Mouse (Mus musculus) left cerebral cortex, postnatal 14 days (tissue): ENCODE data around the gene Acot13. TPM values are rescaled to one million over a fixed set of nuclear protein-coding genes. Genes with fewer than 3 reads are reported as not detected.

Experiments
- DNase-seq, 2 experiments: peaks; one replicate each; pipeline ENCODE4 v3.0.0; 2021 to 2022; ENCODE audit warnings: low spot score in 2 of 2, mixed read lengths in 1 of 2
- intact Hi-C: fragments of 180-260 bp; cut with DNase I; formaldehyde crosslinking; loops from one replicate; pipeline ENCODE4 v1.15.1; 2025
- total RNA-seq, 2 experiments: library from RNA; stranded (reverse); gene quantifications; 2 replicates each; pipeline ENCODE4 v1.2.3; 2021

Gene Acot13
- total RNA-seq, 2 experiments from 2014 or later = 66.2 to 71.8 TPM

GRCm38 (mm10) chr13:24832811-24833155, 1.4 kb upstream of the Acot13 start:
- no peak for DNase-seq

GRCm38 (mm10) chr13:24832131-24832810, 931 bp upstream of the Acot13 start:
- DNase-seq = no peak
- intact Hi-C loops = no loop called here

More at GRCm38 (mm10) chr13:24832811-24833155, 1.4 kb upstream of the Acot13 start:
- intact Hi-C loops = no loop called here

- intact Hi-C loops = loop anchor here (2.0 kb wide), 1 partner anchor 30 kb away; the partner anchor contains the start of gene BC005537
Measured at GRCm38 (mm10) chr13:24830756-24831352, 486 bp downstream of the Acot13 start.

GRCm38 (mm10) chr13:24826116-24826515, 5.2 kb downstream of the Acot13 start:
- intact Hi-C loops = no loop called here
- no peak for DNase-seq

More at GRCm38 (mm10) chr13:24830756-24831352, 486 bp downstream of the Acot13 start:
- DNase-seq = no peak

- DNase-seq = no peak
- intact Hi-C loops = no loop called here
Measured at GRCm38 (mm10) chr13:24825587-24825986, 5.8 kb downstream of the Acot13 start.

GRCm38 (mm10) chr13:24824647-24825046, 6.7 kb downstream of the Acot13 start:
- intact Hi-C loops = no loop called here

GRCm38 (mm10) chr13:24822663-24823343, 8.5 kb downstream of the Acot13 start:
- intact Hi-C loops = no loop called here
- peak in 1 of 2 experiments; percentile 30 for DNase-seq

More at GRCm38 (mm10) chr13:24824647-24825046, 6.7 kb downstream of the Acot13 start:
- no peak for DNase-seq

- intact Hi-C loops = no loop called here
- no peak for DNase-seq
Measured at GRCm38 (mm10) chr13:24819931-24820330, 11.4 kb downstream of the Acot13 start.

- intact Hi-C loops = no loop called here
- no peak for DNase-seq
Measured at GRCm38 (mm10) chr13:24816125-24817092, 14.9 kb downstream of the Acot13 start.

GRCm38 (mm10) chr13:24814616-24815015, 16.7 kb downstream of the Acot13 start:
- intact Hi-C loops = no loop called here
- no peak for DNase-seq

GRCm38 (mm10) chr13:24812521-24812920, 18.8 kb downstream of the Acot13 start:
- DNase-seq = no peak
- intact Hi-C loops = no loop called here

GRCm38 (mm10) chr13:24806079-24806478, 25.3 kb downstream of the Acot13 start:
- DNase-seq = no peak
- intact Hi-C loops = no loop called here

- intact Hi-C loops = no loop called here
- DNase-seq = no peak
Measured at GRCm38 (mm10) chr13:24803196-24803595, 28.1 kb downstream of the Acot13 start.

GRCm38 (mm10) chr13:24802131-24802691, 29.1 kb downstream of the Acot13 start:
- peak; percentile 30 to 40 for DNase-seq
- intact Hi-C loops = no loop called here

- peak; percentile 44 for DNase-seq
- intact Hi-C loops = loop anchor here (2.0 kb wide), 1 partner anchor 29 kb away; the partner anchor contains the start of genes Acot13 and Tdp2
Measured at GRCm38 (mm10) chr13:24801308-24801921, 29.9 kb downstream of the Acot13 start, which contains the start of gene BC005537. TSS of gene BC005537 (plus strand) at chr13:24801657.

- intact Hi-C loops = loop anchor here (2.0 kb wide), 1 partner anchor 30 kb away; the partner anchor contains the start of genes Acot13 and Tdp2
Measured at GRCm38 (mm10) chr13:24800674-24801307, 30.5 kb downstream of the Acot13 start.

GRCm38 (mm10) chr13:24799925-24800673, 31.2 kb downstream of the Acot13 start:
- intact Hi-C loops = loop anchor here (2.0 kb wide), 1 partner anchor 31 kb away; the partner anchor contains the start of genes Acot13 and Tdp2
- DNase-seq = peak; percentile 19 to 41

More at GRCm38 (mm10) chr13:24800674-24801307, 30.5 kb downstream of the Acot13 start:
- DNase-seq = peak; percentile 94 to 97
